Mouse (Mus musculus): ENCODE measurements at regions not wholly inside any gene's neighbourhood (a gene's known extent, or its start where the extent isn't known, plus 50 kb on each side); places are given as distances from the start of the nearest gene placed in this dataset.
"Not testable (repeated sequence)": the region's sequence is repeated elsewhere in the genome, so short reads cannot be mapped to it uniquely, and the experiment has no call there.

GRCm38 (mm10) chr2:53542097-53542496 lies 350.6 kb downstream of the Arl6ip6 start:
- H3K4me2 ChIP-seq (ENCODE audit: low read length) = no peak overlapping the region
- H3K4me3 ChIP-seq (replicated peaks; ENCODE audit: low read length) = no peak overlapping the region
- H3K27ac ChIP-seq (ENCODE audit: low read length) = no peak overlapping the region
- H3K36me3 ChIP-seq (ENCODE audit: control insufficient read depth, insufficient read depth) = no peaks in the 10 kb centered on the region
- H3K27me3 ChIP-seq (replicated peaks; ENCODE audit: control insufficient read depth, insufficient read depth, low read length) = no peaks in the 10 kb centered on the region
- H3K9me3 ChIP-seq (ENCODE audit: control insufficient read depth, low read length) = peaks cover 5% of the 10 kb centered on the region; the same call in 1 of the 2 replicates
- no peak for ATAC-seq
- WGBS = 91% methylated on average over 2 of the region's 2 CpGs
- H3K4me1 ChIP-seq (replicated peaks; ENCODE audit: control insufficient read depth, insufficient read depth, low read length) = no peaks in the 10 kb centered on the region
- no peak overlapping the region for H3K9ac ChIP-seq (replicated peaks; ENCODE audit: low read depth, low read length)

GRCm38 (mm10) chr2:53574007-53574406 lies 382.5 kb downstream of the Arl6ip6 start:
- Histone ChIP-seq H3K27me3 (replicated peaks; ENCODE audit: control insufficient read depth, insufficient read depth, low read length) (no peaks in the 10 kb centered on the region), H3K36me3 (ENCODE audit: control insufficient read depth, insufficient read depth) (no peaks in the 10 kb centered on the region), H3K9ac (replicated peaks; ENCODE audit: low read depth, low read length) (no peak overlapping the region), H3K27ac (ENCODE audit: low read length) (no peak overlapping the region), H3K4me2 (ENCODE audit: low read length) (no peak overlapping the region), H3K9me3 (ENCODE audit: control insufficient read depth, low read length) (no peaks in the 10 kb centered on the region), H3K4me1 (replicated peaks; ENCODE audit: control insufficient read depth, insufficient read depth, low read length) (no peaks in the 10 kb centered on the region), H3K4me3 (replicated peaks; ENCODE audit: low read length) (no peak overlapping the region)
- no peak for ATAC-seq
- 94% methylated on average over 1 of the region's 1 CpGs for whole genome bisulfite sequencing

- H3K27me3 ChIP-seq (replicated peaks; ENCODE audit: control insufficient read depth, insufficient read depth, low read length) = no peaks in the 10 kb centered on the region
- no peak overlapping the region for H3K9ac ChIP-seq (replicated peaks; ENCODE audit: low read depth, low read length)
- no peak for ATAC-seq
- no peak overlapping the region for H3K27ac ChIP-seq (ENCODE audit: low read length)
- no peaks in the 10 kb centered on the region for H3K36me3 ChIP-seq (ENCODE audit: control insufficient read depth, insufficient read depth)
- no peak overlapping the region for H3K4me3 ChIP-seq (replicated peaks; ENCODE audit: low read length)
- 77% methylated on average over 2 of the region's 2 CpGs for WGBS
- H3K9me3 ChIP-seq (ENCODE audit: control insufficient read depth, low read length) = no peaks in the 10 kb centered on the region
- no peaks in the 10 kb centered on the region for H3K4me1 ChIP-seq (replicated peaks; ENCODE audit: control insufficient read depth, insufficient read depth, low read length)
- no peak overlapping the region for H3K4me2 ChIP-seq (ENCODE audit: low read length)
Measured at GRCm38 (mm10) chr2:53605829-53606228, 414.3 kb downstream of the Arl6ip6 start.

- no peaks in the 10 kb centered on the region for H3K4me1 ChIP-seq (replicated peaks; ENCODE audit: control insufficient read depth, insufficient read depth, low read length)
- H3K9me3 ChIP-seq (ENCODE audit: control insufficient read depth, low read length) = no peaks in the 10 kb centered on the region
- ATAC-seq = no peak
- H3K36me3 ChIP-seq (ENCODE audit: control insufficient read depth, insufficient read depth) = no peaks in the 10 kb centered on the region
- 87% methylated on average over 3 of the region's 3 CpGs for whole genome bisulfite sequencing
- no peak overlapping the region for H3K9ac ChIP-seq (replicated peaks; ENCODE audit: low read depth, low read length)
- H3K4me2 ChIP-seq (ENCODE audit: low read length) = no peak overlapping the region
- no peak overlapping the region for H3K27ac ChIP-seq (ENCODE audit: low read length)
- no peaks in the 10 kb centered on the region for H3K27me3 ChIP-seq (replicated peaks; ENCODE audit: control insufficient read depth, insufficient read depth, low read length)
- H3K4me3 ChIP-seq (replicated peaks; ENCODE audit: low read length) = no peak overlapping the region
Measured at GRCm38 (mm10) chr2:53619681-53620080, 428.2 kb downstream of the Arl6ip6 start.

GRCm38 (mm10) chr2:53632816-53633474 lies 441.4 kb downstream of the Arl6ip6 start:
- not testable (repeated sequence) for H3K9ac ChIP-seq (replicated peaks; ENCODE audit: low read depth, low read length); H3K27me3 ChIP-seq (replicated peaks; ENCODE audit: control insufficient read depth, insufficient read depth, low read length); H3K9me3 ChIP-seq (ENCODE audit: control insufficient read depth, low read length); H3K4me3 ChIP-seq (replicated peaks; ENCODE audit: low read length); H3K27ac ChIP-seq (ENCODE audit: low read length); H3K4me2 ChIP-seq (ENCODE audit: low read length); H3K4me1 ChIP-seq (replicated peaks; ENCODE audit: control insufficient read depth, insufficient read depth, low read length); H3K36me3 ChIP-seq (ENCODE audit: control insufficient read depth, insufficient read depth); ATAC-seq
- 72% methylated on average over 19 of the region's 19 CpGs for WGBS

GRCm38 (mm10) chr2:53668599-53669372 lies 416.6 kb downstream of the Rprm start:
- no peaks in the 10 kb centered on the region for H3K4me1 ChIP-seq (replicated peaks; ENCODE audit: control insufficient read depth, insufficient read depth, low read length)
- WGBS = 81% methylated on average over 6 of the region's 6 CpGs
- H3K9me3 ChIP-seq (ENCODE audit: control insufficient read depth, low read length) = no peaks in the 10 kb centered on the region
- H3K4me3 ChIP-seq (replicated peaks; ENCODE audit: low read length) = no peak overlapping the region
- ATAC-seq = no peak
- no peaks in the 10 kb centered on the region for H3K36me3 ChIP-seq (ENCODE audit: control insufficient read depth, insufficient read depth)
- no peak overlapping the region for H3K4me2 ChIP-seq (ENCODE audit: low read length)
- no peaks in the 10 kb centered on the region for H3K27me3 ChIP-seq (replicated peaks; ENCODE audit: control insufficient read depth, insufficient read depth, low read length)
- no peak overlapping the region for H3K9ac ChIP-seq (replicated peaks; ENCODE audit: low read depth, low read length)
- H3K27ac ChIP-seq (ENCODE audit: low read length) = no peak overlapping the region

- no peaks in the 10 kb centered on the region for H3K36me3 ChIP-seq (ENCODE audit: control insufficient read depth, insufficient read depth)
- no peak overlapping the region for H3K4me3 ChIP-seq (replicated peaks; ENCODE audit: low read length)
- H3K4me2 ChIP-seq (ENCODE audit: low read length) = no peak overlapping the region
- H3K9ac ChIP-seq (replicated peaks; ENCODE audit: low read depth, low read length) = no peak overlapping the region
- H3K9me3 ChIP-seq (ENCODE audit: control insufficient read depth, low read length) = no peaks in the 10 kb centered on the region
- H3K4me1 ChIP-seq (replicated peaks; ENCODE audit: control insufficient read depth, insufficient read depth, low read length) = 0 out of 2 replicates have a peak, but pooled peaks cover 2% of the 10 kb centered on the region
- H3K27me3 ChIP-seq (replicated peaks; ENCODE audit: control insufficient read depth, insufficient read depth, low read length) = no peaks in the 10 kb centered on the region
- ATAC-seq = no peak
- no peak overlapping the region for H3K27ac ChIP-seq (ENCODE audit: low read length)
- 88% methylated on average over 5 of the region's 5 CpGs for WGBS
Measured at GRCm38 (mm10) chr2:53680350-53681011, 404.9 kb downstream of the Rprm start.

GRCm38 (mm10) chr2:53682599-53682998 lies 402.8 kb downstream of the Rprm start:
- H3K9me3 ChIP-seq (ENCODE audit: control insufficient read depth, low read length) = no peaks in the 10 kb centered on the region
- WGBS = 9% methylated on average over 4 of the region's 4 CpGs
- H3K4me3 ChIP-seq (replicated peaks; ENCODE audit: low read length) = no peak overlapping the region
- H3K27ac ChIP-seq (ENCODE audit: low read length) = no peak overlapping the region
- H3K4me1 ChIP-seq (replicated peaks; ENCODE audit: control insufficient read depth, insufficient read depth, low read length) = 0 out of 2 replicates have a peak, but pooled peaks cover 2% of the 10 kb centered on the region
- ATAC-seq = no peak
- H3K4me2 ChIP-seq (ENCODE audit: low read length) = no peak overlapping the region
- no peaks in the 10 kb centered on the region for H3K27me3 ChIP-seq (replicated peaks; ENCODE audit: control insufficient read depth, insufficient read depth, low read length)
- H3K36me3 ChIP-seq (ENCODE audit: control insufficient read depth, insufficient read depth) = no peaks in the 10 kb centered on the region
- H3K9ac ChIP-seq (replicated peaks; ENCODE audit: low read depth, low read length) = no peak overlapping the region

- Histone ChIP-seq H3K4me2 (ENCODE audit: low read length) (no peak overlapping the region), H3K27ac (ENCODE audit: low read length) (no peak overlapping the region), H3K27me3 (replicated peaks; ENCODE audit: control insufficient read depth, insufficient read depth, low read length) (no peaks in the 10 kb centered on the region), H3K9me3 (ENCODE audit: control insufficient read depth, low read length) (no peaks in the 10 kb centered on the region), H3K9ac (replicated peaks; ENCODE audit: low read depth, low read length) (no peak overlapping the region), H3K4me3 (replicated peaks; ENCODE audit: low read length) (no peak overlapping the region), H3K4me1 (replicated peaks; ENCODE audit: control insufficient read depth, insufficient read depth, low read length) (0 out of 2 replicates have a peak, but pooled peaks cover 2% of the 10 kb centered on the region), H3K36me3 (ENCODE audit: control insufficient read depth, insufficient read depth) (no peaks in the 10 kb centered on the region)
- 85% methylated on average over 7 of the region's 7 CpGs for WGBS
- ATAC-seq = no peak
Measured at GRCm38 (mm10) chr2:53687281-53687680, 398.1 kb downstream of the Rprm start.
